Mouse (Mus musculus): Measurements from ENCODE around the gene Atp5j2. TPM values are rescaled to one million over a fixed set of nuclear protein-coding genes. Genes with fewer than 3 reads are reported as not detected.
"Not testable (repeated sequence)": the region's sequence is repeated elsewhere in the genome, so short reads cannot be mapped to it uniquely, and the experiment has no call there.

Atp5j2 gene
- polyA plus RNA-seq, 1 experiment from 2014 or later, result 491 TPM

DNA sequence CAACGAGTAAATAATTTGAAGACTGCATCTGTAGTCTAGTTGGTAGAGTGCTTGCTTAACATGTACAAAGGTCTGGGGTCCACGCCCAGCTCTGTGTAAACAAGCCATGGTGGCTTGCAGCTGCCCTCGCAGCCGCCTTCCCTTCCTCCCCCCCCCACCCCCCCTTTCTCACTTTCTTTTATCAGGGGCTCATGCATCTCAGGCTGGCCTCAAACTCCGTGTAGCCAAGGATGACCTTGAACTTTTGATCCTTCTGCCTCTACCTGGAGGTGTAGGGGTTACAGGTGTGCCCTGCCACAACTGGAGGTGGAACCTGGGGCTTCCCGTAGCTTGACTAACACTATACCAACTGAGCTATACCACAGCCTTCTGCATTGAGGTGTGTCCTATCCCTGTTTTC lies 25.9 kb upstream of the Atp5j2 start:
- Histone ChIP-seq H3K27me3 (replicated peaks) (no peaks in the 10 kb centered on the region), H3K4me1 (peaks cover under 1% of the 10 kb centered on the region; the same call in 1 of the 2 replicates), H3K27ac (no peak overlapping the region), H3K4me2 (no peak overlapping the region), H3K9me3 (replicated peaks) (no peaks in the 10 kb centered on the region), H3K36me3 (peaks cover 65% of the 10 kb centered on the region), H3K9ac (no peak overlapping the region), H3K4me3 (no peak overlapping the region)
- 65% methylated on average over 6 of the region's 6 CpGs for WGBS (ENCODE audit: insufficient replicate concordance)
- 0 out of 2 replicates have a peak, but pooled peaks have one; percentile 14 for ATAC-seq

DNA sequence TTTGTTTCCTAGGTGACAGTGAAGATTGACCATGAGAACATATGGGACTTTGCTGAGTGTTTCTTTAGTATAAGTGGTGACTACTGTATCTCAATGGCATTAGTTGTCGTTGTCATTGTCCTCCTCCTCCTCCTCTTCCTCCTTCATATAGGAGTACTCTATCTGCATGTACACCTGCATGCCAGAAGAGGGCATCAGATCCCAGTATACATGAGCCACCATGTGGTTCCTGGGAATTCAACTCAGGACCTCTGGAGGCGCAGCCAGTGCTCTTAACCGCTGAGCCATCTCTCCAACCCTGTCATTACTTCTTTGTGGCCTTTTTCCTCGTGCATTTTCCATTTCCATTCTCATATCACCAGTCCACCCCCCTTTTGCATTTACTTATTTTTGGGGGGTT lies 22.8 kb upstream of the Atp5j2 start:
- H3K4me1 ChIP-seq, result no peaks in the 10 kb centered on the region
- H3K9ac ChIP-seq, result no peak overlapping the region
- H3K4me3 ChIP-seq, result no peak overlapping the region
- 60% methylated on average over 4 of the region's 4 CpGs for WGBS (ENCODE audit: insufficient replicate concordance)
- no peaks in the 10 kb centered on the region for H3K9me3 ChIP-seq (replicated peaks)
- no peak for ATAC-seq
- H3K36me3 ChIP-seq, result peaks cover 68% of the 10 kb centered on the region
- no peak overlapping the region for H3K27ac ChIP-seq
- no peak overlapping the region for H3K4me2 ChIP-seq
- H3K27me3 ChIP-seq (replicated peaks), result no peaks in the 10 kb centered on the region

DNA sequence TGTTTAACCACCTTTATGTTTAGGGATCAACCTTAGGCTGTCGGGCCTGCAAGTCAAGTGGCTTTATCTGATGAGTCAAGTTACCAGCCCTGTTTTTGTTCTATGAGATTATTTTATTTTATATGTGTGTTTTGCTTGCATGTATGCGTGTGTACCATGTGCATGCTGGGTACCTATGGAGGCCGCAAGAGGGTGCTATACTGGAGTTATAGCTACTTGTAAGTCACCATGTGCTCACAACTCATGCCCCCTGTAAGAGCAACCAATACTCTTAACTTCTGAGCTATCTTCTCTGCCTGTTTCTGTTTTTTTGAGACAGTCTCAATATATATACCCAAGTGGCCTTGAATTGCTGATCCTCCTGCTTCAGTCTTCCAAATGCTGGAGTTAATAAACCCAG lies 21.6 kb upstream of the Atp5j2 start:
- Histone ChIP-seq H3K27ac (no peak overlapping the region), H3K4me1 (no peaks in the 10 kb centered on the region), H3K27me3 (replicated peaks) (no peaks in the 10 kb centered on the region), H3K4me2 (no peak overlapping the region), H3K4me3 (no peak overlapping the region), H3K9ac (no peak overlapping the region), H3K36me3 (peaks cover 62% of the 10 kb centered on the region), H3K9me3 (replicated peaks) (no peaks in the 10 kb centered on the region)
- 74% methylated on average over 3 of the region's 3 CpGs for WGBS (ENCODE audit: insufficient replicate concordance)
- ATAC-seq, result no peak

DNA sequence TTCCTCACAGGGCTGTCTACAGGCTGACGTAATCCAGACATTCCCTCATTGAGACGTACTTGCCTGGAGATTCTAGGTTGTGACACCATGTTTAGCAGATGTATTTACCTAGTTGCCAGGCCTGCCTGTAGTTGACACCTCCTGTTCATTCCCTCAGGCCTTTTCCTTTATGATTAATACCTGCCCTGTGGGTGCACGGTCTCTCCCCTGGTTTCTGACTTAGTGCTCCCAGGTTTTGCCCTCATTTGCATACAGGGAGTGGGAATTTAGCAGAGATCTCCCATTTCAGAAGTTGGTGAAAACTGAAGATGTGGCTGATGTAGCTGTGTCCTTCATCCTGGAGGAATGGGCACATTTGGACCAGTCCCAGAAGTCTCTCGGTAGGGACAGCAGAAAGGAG lies 20.4 kb upstream of the Atp5j2 start:
- 84% methylated on average over 4 of the region's 4 CpGs for WGBS (ENCODE audit: insufficient replicate concordance)

DNA sequence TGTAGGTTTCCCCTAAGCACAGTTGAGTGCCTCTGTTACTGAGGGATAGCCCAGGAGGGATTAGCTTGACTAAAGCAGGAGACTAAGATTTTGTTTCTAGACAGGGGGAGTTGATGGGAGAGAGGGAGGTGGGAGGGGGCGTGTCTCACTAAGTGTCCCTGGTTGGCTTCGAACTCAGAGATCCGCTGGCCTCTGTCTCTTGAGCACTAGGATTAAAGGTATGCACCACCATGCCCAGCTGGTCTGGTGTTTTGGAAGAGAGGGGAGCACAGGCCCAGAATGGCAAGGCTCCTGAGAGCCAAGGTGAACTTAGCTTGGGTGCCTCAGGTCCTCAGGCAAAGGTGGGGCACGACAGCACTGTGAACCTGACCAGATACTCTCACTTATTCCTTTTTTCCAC lies 19.5 kb upstream of the Atp5j2 start:
- 85% methylated on average over 4 of the region's 4 CpGs for WGBS (ENCODE audit: insufficient replicate concordance)
- no peaks in the 10 kb centered on the region for H3K9me3 ChIP-seq (replicated peaks)
- H3K4me3 ChIP-seq, result no peak overlapping the region
- H3K27me3 ChIP-seq (replicated peaks), result no peaks in the 10 kb centered on the region
- no peak for ATAC-seq
- peaks cover 71% of the 10 kb centered on the region for H3K36me3 ChIP-seq
- no peak overlapping the region for H3K27ac ChIP-seq
- H3K4me2 ChIP-seq, result no peak overlapping the region
- H3K4me1 ChIP-seq, result no peaks in the 10 kb centered on the region
- H3K9ac ChIP-seq, result no peak overlapping the region

More for the DNA sequence above, 20.4 kb upstream of the Atp5j2 start:
- H3K4me1 ChIP-seq, result no peaks in the 10 kb centered on the region
- H3K4me3 ChIP-seq, result no peak overlapping the region
- H3K4me2 ChIP-seq, result no peak overlapping the region
- ATAC-seq, result no peak
- H3K36me3 ChIP-seq, result peaks cover 64% of the 10 kb centered on the region
- H3K9ac ChIP-seq, result no peak overlapping the region
- no peaks in the 10 kb centered on the region for H3K9me3 ChIP-seq (replicated peaks)
- H3K27me3 ChIP-seq (replicated peaks), result no peaks in the 10 kb centered on the region
- no peak overlapping the region for H3K27ac ChIP-seq

DNA sequence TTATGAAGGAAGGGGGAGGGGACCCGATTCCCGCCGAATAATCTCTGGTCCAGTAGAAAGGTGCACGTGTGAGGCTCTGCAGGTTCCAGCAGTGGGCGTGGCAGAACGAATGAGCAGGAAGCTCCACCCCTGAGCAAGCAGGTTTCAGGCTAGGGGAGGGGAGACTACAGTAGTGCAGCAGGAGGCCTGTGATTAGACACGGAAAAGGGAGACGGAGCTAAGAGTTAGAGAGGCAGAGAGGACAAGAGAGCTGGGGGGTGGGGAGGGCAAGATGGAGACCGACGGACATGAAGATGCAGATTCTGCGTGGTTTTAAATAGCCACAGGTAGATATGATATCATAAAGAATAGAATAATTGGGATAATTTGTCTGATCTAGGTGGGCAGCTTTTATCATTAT lies 16.5 kb upstream of the Atp5j2 start:
- H3K27me3 ChIP-seq (replicated peaks); ATAC-seq; H3K4me3 ChIP-seq; H3K27ac ChIP-seq; H3K9ac ChIP-seq; H3K9me3 ChIP-seq (replicated peaks); H3K4me2 ChIP-seq: not testable (repeated sequence)
- H3K4me1 ChIP-seq, result peaks cover 15% of the 10 kb centered on the region
- 52% methylated on average over 11 of the region's 11 CpGs for WGBS (ENCODE audit: insufficient replicate concordance)
- peaks cover 50% of the 10 kb centered on the region for H3K36me3 ChIP-seq

DNA sequence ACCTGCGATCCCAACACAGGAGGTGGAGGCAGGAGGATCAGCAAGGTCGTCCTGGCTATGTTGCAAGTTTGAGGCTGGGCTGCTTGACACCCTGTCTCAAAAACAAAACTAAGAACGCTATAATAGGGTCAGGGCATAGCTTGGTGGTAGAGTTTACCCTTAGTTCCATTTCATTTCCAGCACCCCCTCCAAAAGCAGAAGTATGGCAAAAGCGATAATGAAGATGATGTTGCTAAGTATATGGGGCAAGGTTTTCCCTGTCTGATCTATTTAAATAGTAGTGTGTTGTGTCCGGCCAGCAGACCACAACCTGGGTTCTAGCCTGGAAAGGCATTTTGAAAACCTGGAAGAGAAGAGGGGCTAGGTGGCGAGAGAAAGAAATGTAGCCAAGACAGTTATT lies 16.1 kb upstream of the Atp5j2 start:
- Histone ChIP-seq H3K4me3 (no peak overlapping the region), H3K36me3 (peaks cover 47% of the 10 kb centered on the region), H3K9ac (no peak overlapping the region), H3K27ac (no peak overlapping the region), H3K4me1 (peaks cover 19% of the 10 kb centered on the region), H3K9me3 (replicated peaks) (no peaks in the 10 kb centered on the region), H3K27me3 (replicated peaks) (no peaks in the 10 kb centered on the region), H3K4me2 (no peak overlapping the region)
- no peak for ATAC-seq
- 73% methylated on average over 6 of the region's 6 CpGs for WGBS (ENCODE audit: insufficient replicate concordance)

DNA sequence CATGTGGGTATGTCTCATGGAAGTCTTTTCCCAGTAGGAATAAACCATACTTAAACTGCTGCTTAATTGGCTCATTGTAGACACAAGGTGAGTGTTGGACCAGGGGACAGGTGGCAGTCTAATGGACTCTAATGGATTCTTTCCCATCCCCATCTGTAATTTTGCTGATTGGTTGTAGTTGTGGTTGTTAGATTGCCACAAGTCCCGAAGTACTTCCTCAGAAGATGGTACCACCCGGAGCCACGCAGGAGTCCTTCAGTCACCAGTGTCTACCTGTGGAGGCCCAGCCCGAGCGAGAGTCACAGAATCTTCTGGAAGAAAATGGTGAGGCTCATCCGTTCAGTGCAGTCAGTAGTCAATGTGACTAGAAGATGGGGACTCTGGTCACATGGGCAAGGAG lies 15.5 kb upstream of the Atp5j2 start:
- no peak for ATAC-seq
- 82% methylated on average over 6 of the region's 6 CpGs for WGBS (ENCODE audit: insufficient replicate concordance)

DNA sequence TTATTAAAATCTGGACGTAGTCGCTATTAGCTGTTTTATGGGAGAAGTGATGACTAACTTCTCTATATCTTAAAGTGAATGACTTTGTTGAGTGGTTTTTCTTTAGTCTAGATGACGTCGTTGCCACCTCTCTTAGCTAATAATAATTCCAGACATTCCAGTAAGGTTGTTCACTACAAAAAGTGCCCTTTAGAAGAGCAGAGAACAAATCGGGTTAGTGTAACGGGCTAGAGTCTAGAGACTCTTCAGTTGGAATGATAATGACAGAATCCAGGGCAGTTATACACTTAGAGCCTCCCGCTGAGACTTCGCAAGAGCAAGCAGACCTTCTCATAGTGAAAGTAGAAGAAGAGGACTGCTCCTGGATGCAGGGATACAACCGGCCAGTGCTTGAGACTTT lies 13.2 kb upstream of the Atp5j2 start:
- H3K4me3 ChIP-seq, result peak overlapping the region; percentile 72
- peak overlapping the region; percentile 65 for H3K27ac ChIP-seq
- H3K4me2 ChIP-seq, result peak overlapping the region; percentile 80
- no peaks in the 10 kb centered on the region for H3K9me3 ChIP-seq (replicated peaks)
- ATAC-seq, result no peak
- H3K9ac ChIP-seq, result peak overlapping the region; percentile 77
- WGBS (ENCODE audit: insufficient replicate concordance), result 15% methylated on average over 9 of the region's 9 CpGs
- peaks cover 42% of the 10 kb centered on the region for H3K4me1 ChIP-seq
- peaks cover 22% of the 10 kb centered on the region for H3K36me3 ChIP-seq
- no peaks in the 10 kb centered on the region for H3K27me3 ChIP-seq (replicated peaks)

More for the DNA sequence above, 15.5 kb upstream of the Atp5j2 start:
- peaks cover 42% of the 10 kb centered on the region for H3K36me3 ChIP-seq
- H3K9ac ChIP-seq, result no peak overlapping the region
- H3K4me3 ChIP-seq, result no peak overlapping the region
- peaks cover 25% of the 10 kb centered on the region for H3K4me1 ChIP-seq
- no peak overlapping the region for H3K4me2 ChIP-seq
- no peaks in the 10 kb centered on the region for H3K9me3 ChIP-seq (replicated peaks)
- no peak overlapping the region for H3K27ac ChIP-seq
- H3K27me3 ChIP-seq (replicated peaks), result no peaks in the 10 kb centered on the region

DNA sequence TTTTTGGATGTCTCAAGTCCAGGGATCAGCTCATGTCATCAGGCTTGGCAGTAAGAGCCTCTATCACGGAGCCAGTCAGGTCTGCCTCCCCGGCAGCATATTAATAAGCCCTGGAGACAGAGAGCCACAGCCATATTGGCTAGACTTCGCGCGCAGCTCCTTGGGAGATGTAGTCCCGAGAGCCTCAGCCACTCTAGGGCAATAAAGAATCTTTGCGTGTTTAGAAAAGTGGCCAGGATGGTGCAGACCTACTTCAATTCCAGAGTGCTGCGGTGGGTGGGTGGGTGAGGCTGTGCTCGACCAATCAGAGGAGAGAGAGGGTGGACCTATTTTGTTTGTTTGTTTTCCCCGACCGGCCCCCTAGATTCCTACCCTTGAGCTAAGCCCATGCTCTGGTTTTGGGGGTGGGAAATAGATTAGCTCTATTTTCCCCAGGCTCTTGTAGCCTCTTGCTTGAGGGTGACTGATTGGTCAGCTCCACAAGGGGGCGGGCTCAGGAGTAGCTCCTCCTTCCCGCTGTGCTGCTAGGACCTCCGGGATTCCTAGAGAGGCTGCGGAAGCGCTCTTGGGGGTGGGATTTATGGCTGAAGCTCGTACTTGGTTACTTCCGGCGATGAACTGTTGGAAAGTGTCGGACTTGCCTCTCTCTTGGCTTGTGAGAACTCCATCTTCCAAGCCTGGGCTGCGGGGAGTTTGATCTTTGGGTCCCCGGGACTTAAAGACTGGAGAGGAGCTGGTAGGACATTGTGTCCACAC lies 12.3 kb upstream of the Atp5j2 start, which contains the start of gene Zkscan5:
Gene Zkscan5 (plus strand): TSS at position 627 of the 756 bp plus-strand sequence.
- WGBS (ENCODE audit: insufficient replicate concordance), result 0% methylated on average over 22 of the region's 22 CpGs
- Histone ChIP-seq H3K4me1 (peaks cover 46% of the 10 kb centered on the region), H3K9ac (peak within 1 kb of the TSS; percentile 77), H3K4me2 (peak within 1 kb of the TSS; percentile 80), H3K4me3 (peak within 1 kb of the TSS; percentile 72), H3K27me3 (replicated peaks) (no peaks in the 10 kb centered on the region), H3K36me3 (peaks cover 18% of the 10 kb centered on the region), H3K27ac (peak within 1 kb of the TSS; percentile 83), H3K9me3 (replicated peaks) (no peaks in the 10 kb centered on the region)
- ATAC-seq, result peak; percentile 95

DNA sequence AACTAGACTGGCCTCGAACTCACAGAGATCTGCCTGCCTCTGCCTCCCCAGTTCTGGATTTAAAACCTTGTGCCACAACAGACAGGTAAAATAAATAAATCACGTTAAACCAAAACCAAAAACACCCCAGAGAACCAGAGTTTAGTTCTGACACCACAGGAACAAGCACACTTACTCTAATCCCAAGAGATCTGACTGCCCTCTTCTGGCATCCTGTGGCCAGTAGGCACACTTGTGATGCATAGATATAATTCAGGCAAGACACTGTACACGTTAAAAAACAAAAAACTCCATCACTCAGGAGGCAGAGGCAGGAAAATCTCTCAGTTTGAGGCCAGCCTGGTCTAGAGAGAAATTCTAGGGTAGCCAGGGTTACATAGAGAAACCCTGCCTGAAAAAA lies 10.6 kb upstream of the Atp5j2 start:
- peak overlapping the region; percentile 80; the same call in 1 of the 2 replicates for H3K4me2 ChIP-seq
- no peaks in the 10 kb centered on the region for H3K27me3 ChIP-seq (replicated peaks)
- peaks cover 46% of the 10 kb centered on the region for H3K4me1 ChIP-seq
- ATAC-seq, result no peak
- peak overlapping the region; percentile 83 for H3K27ac ChIP-seq
- WGBS (ENCODE audit: insufficient replicate concordance), result 36% methylated on average over 3 of the region's 3 CpGs
- H3K9me3 ChIP-seq (replicated peaks), result no peaks in the 10 kb centered on the region
- H3K4me3 ChIP-seq, result no peak overlapping the region
- H3K36me3 ChIP-seq, result peaks cover 22% of the 10 kb centered on the region
- no peak overlapping the region for H3K9ac ChIP-seq

DNA sequence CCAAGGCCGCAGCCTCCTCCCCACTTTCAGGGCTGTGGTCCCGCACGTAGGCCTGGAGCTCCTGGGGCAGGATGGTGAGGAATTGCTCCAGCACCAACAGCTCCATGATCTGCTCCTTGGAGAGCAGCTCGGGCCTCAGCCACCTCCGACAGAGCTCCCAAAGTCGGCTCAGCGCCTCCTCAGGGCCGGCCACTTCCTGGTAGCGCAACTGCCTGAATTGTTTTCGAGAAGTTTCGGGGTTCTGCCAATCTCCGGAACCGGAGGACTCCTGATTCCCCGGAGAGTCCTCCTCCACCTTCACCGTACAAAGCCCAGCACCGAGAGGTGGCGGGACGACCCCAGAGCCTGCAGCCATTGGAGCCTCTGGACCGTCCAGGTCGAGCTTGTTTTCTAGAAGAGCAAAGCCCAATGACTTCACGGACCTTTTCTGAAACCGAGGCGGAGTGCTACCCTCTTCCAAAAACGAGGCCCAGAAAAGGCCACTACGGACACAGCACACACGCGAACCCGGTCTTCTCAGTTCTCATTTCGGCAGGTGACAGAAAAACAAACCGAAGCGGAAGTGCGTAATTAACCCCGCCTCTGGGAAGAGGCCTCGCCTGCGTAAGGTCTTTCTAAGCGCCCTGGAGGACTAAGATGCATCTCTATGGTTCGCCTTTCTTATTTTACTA lies 9.6 kb upstream of the Atp5j2 start, which contains the start of gene Zkscan14:
Gene Zkscan14 (minus strand): TSS at position 548 of the 671 bp plus-strand sequence.
- Histone ChIP-seq H3K4me3 (peak within 1 kb of the TSS; percentile 94), H3K4me1 (peaks cover 46% of the 10 kb centered on the region), H3K9me3 (replicated peaks) (no peaks in the 10 kb centered on the region), H3K36me3 (peaks cover 19% of the 10 kb centered on the region), H3K9ac (peak within 1 kb of the TSS; percentile 93), H3K27ac (peak within 1 kb of the TSS; percentile 83), H3K4me2 (peak within 1 kb of the TSS; percentile 80), H3K27me3 (replicated peaks) (no peaks in the 10 kb centered on the region)
- ATAC-seq, result peak; percentile 32
- WGBS (ENCODE audit: insufficient replicate concordance), result 1% methylated on average over 37 of the region's 37 CpGs

Data from liver, embryonic 12.5 days (tissue).